Mouse (Mus musculus) stomach, embryonic 16.5 days (tissue): ENCODE results near the gene Pgrmc1. TPM values are rescaled to one million over a fixed set of nuclear protein-coding genes. Genes with fewer than 3 reads are reported as not detected.

Experiments
- ATAC-seq: fragments of 200-750 bp; cut with Nextera tagmentation; 2 replicates; pipeline ENCODE4 v1.8.0; 2017; ENCODE audit warnings: moderate number of reproducible peaks, moderate TSS enrichment; ENCODE audit not compliant: insufficient read depth, low FRiP score
- H3K27ac ChIP-seq: fragments of 300-500 bp; sonication (generic); 2 replicates; pipeline ENCODE4 v1.5.1; 2014; ENCODE audit warnings: low read length
- H3K27me3 ChIP-seq: fragments of 300-500 bp; sonication (generic); 2 replicates; pipeline ENCODE4 v1.6.1; 2014; ENCODE audit warnings: low read length, control low read depth, mixed read lengths; ENCODE audit not compliant: control insufficient read depth, insufficient read depth
- H3K36me3 ChIP-seq: fragments of 300-500 bp; sonication (generic); 2 replicates; pipeline ENCODE4 v1.6.1; 2014; ENCODE audit warnings: low read length; ENCODE audit not compliant: control insufficient read depth, insufficient read depth
- H3K4me1 ChIP-seq: fragments of 300-500 bp; sonication (generic); 2 replicates; pipeline ENCODE4 v1.6.1; 2014; ENCODE audit warnings: low read length, control low read depth, mixed read lengths; ENCODE audit not compliant: control insufficient read depth, insufficient read depth
- H3K4me2 ChIP-seq: fragments of 300-500 bp; sonication (generic); 2 replicates; pipeline ENCODE4 v1.6.1; 2014; ENCODE audit warnings: low read depth, low read length, mixed read lengths
- H3K4me3 ChIP-seq: fragments of 300-500 bp; sonication (generic); replicated peaks from 2 replicates; pipeline ENCODE4 v1.5.1; 2014; ENCODE audit warnings: mild to moderate bottlenecking, low read length
- H3K9ac ChIP-seq: fragments of 300-500 bp; sonication (generic); 2 replicates; pipeline ENCODE4 v1.6.1; 2014; ENCODE audit warnings: low read length
- H3K9me3 ChIP-seq: fragments of 300-500 bp; sonication (generic); replicated peaks from 2 replicates; pipeline ENCODE4 v1.6.1; 2016; ENCODE audit warnings: low read length, control low read depth; ENCODE audit not compliant: control insufficient read depth
- WGBS: fragments of 180-500 bp; shearing (Covaris S2); extraction: QIAGEN DNeasy Blood & Tissue Kit; methylation state at CpG from one replicate; pipeline ENCODE4 v1.1.7; 2014; 5-methylcytosine and 5-hydroxymethylcytosine counted together
- polyA plus RNA-seq: library from polyadenylated mRNA; unstranded; fragments of >200 nt; fragmentation: Nextera tagmentation; extraction: Ambion mirVana; gene quantifications from 2 replicates; pipeline ENCODE4 v1.2.1, GENCODE M21; 2015

Pgrmc1 gene
- polyA plus RNA-seq, 1 experiment from 2014 or later, result 224 TPM

GRCm38 (mm10) chrX:36598390-36598810, 394 bp downstream of the Pgrmc1 start:
- Histone ChIP-seq H3K4me2 (peak overlapping the region; percentile 63), H3K4me1 (peaks cover 4% of the 10 kb centered on the region), H3K36me3 (no peaks in the 10 kb centered on the region), H3K9me3 (no peaks in the 10 kb centered on the region), H3K4me3 (peak overlapping the region; percentile 70), H3K27me3 (no peaks in the 10 kb centered on the region), H3K27ac (peak overlapping the region; percentile 82), H3K9ac (peak overlapping the region; percentile 82)
- peak; percentile 51; the same call in 1 of the 2 replicates for ATAC-seq
- WGBS, result 25% methylated on average over 38 of the region's 41 CpGs

- Histone ChIP-seq H3K27ac (peak overlapping the region; percentile 82), H3K4me3 (peak overlapping the region; percentile 70), H3K9ac (peak overlapping the region; percentile 82), H3K36me3 (no peaks in the 10 kb centered on the region), H3K9me3 (no peaks in the 10 kb centered on the region), H3K27me3 (no peaks in the 10 kb centered on the region), H3K4me2 (peak overlapping the region; percentile 63), H3K4me1 (peaks cover 4% of the 10 kb centered on the region)
- 28% methylated on average over 14 of the region's 14 CpGs for WGBS
- ATAC-seq, result peak; percentile 18; the same call in 1 of the 2 replicates
Observed at GRCm38 (mm10) chrX:36598861-36599344, 897 bp downstream of the Pgrmc1 start.

DNA sequence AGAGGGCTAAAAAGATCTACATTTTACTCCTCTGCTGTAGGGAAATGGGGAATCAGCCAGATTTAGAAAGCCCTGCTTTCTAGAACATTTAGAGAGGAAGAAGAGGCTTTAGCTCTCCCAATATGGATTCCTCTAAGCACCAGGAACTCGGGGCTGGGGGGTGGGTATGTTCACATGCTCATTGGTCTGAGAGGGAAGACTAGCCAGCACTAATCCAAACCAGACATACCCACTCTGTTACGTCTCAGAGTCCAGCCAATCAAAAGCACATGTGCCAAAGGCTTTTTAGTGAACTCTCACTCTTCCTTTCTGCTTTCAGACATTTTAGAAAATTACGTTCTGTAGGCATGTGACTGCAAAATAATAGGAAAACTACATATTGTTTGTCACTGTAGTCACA, 1.6 kb downstream of the Pgrmc1 start:
- whole genome bisulfite sequencing, result 33% methylated on average over 3 of the region's 3 CpGs
- Histone ChIP-seq H3K4me3 (peak overlapping the region; percentile 70), H3K4me1 (peaks cover 4% of the 10 kb centered on the region), H3K9ac (no peak overlapping the region), H3K4me2 (peak overlapping the region; percentile 63), H3K27ac (no peak overlapping the region), H3K36me3 (no peaks in the 10 kb centered on the region), H3K9me3 (no peaks in the 10 kb centered on the region), H3K27me3 (no peaks in the 10 kb centered on the region)
- no peak for ATAC-seq

GRCm38 (mm10) chrX:36600066-36600465, 2.1 kb downstream of the Pgrmc1 start:
- H3K27me3 ChIP-seq, result no peaks in the 10 kb centered on the region
- 73% methylated on average over 8 of the region's 8 CpGs for WGBS

DNA sequence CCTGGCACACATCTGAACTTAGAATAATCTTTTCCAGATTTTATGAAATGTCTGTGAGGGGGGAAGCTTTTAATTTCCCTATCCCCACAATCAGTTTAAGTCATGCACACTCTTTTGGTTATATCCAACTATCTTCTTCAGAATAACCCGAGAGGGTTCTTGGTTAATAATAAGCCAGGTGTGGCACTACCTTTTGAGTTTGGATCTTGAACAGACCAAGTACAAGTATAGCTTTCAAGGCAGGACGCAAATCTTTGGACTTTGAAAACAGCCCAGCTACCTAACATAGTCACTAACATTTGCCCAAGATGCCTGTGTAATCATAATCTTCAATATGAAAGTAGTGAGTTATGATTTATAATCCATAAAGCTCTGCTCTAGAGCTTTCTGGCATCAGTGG, 4.9 kb downstream of the Pgrmc1 start:
- H3K36me3 ChIP-seq, result no peaks in the 10 kb centered on the region
- WGBS, result 84% methylated on average over 2 of the region's 2 CpGs
- H3K4me3 ChIP-seq, result no peak overlapping the region
- no peaks in the 10 kb centered on the region for H3K9me3 ChIP-seq
- no peak overlapping the region for H3K27ac ChIP-seq
- H3K4me2 ChIP-seq, result no peak overlapping the region
- ATAC-seq, result no peak
- peaks cover 4% of the 10 kb centered on the region for H3K4me1 ChIP-seq
- no peaks in the 10 kb centered on the region for H3K27me3 ChIP-seq
- no peak overlapping the region for H3K9ac ChIP-seq

More at GRCm38 (mm10) chrX:36600066-36600465, 2.1 kb downstream of the Pgrmc1 start:
- no peak overlapping the region for H3K4me2 ChIP-seq
- no peak overlapping the region for H3K27ac ChIP-seq
- no peaks in the 10 kb centered on the region for H3K36me3 ChIP-seq
- peaks cover 4% of the 10 kb centered on the region for H3K4me1 ChIP-seq
- no peak overlapping the region for H3K9ac ChIP-seq
- no peaks in the 10 kb centered on the region for H3K9me3 ChIP-seq
- ATAC-seq, result no peak
- no peak overlapping the region for H3K4me3 ChIP-seq

- Histone ChIP-seq H3K9me3 (no peaks in the 10 kb centered on the region), H3K36me3 (no peaks in the 10 kb centered on the region), H3K4me2 (no peak overlapping the region), H3K4me3 (no peak overlapping the region), H3K27me3 (no peaks in the 10 kb centered on the region), H3K4me1 (peaks cover 4% of the 10 kb centered on the region), H3K27ac (no peak overlapping the region), H3K9ac (no peak overlapping the region)
- ATAC-seq, result no peak
- 71% methylated on average over 4 of the region's 4 CpGs for WGBS
Observed at GRCm38 (mm10) chrX:36604040-36604439, 6.0 kb downstream of the Pgrmc1 start.

DNA sequence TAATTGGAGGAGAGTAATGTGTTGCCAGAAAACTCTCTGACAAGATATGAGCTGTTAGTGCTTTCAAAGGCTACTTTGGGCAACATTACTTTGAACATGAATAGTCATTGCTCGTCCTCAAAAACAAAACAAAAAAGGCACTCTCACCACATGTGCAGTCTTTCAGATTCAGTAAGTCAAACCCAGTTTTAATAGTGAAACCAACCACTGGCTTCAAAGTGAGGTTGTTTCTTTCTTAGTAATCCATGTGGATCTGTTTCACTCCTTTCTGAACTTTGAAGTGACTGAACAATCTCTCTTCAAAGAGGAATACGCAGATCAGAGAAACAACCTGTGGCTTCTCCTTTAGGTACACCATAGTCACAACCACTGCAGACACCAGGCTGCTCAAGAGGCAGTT, 11.1 kb downstream of the Pgrmc1 start:
- ATAC-seq, result no peak
- no peaks in the 10 kb centered on the region for H3K9me3 ChIP-seq
- no peaks in the 10 kb centered on the region for H3K4me1 ChIP-seq
- H3K4me3 ChIP-seq, result no peak overlapping the region
- no peaks in the 10 kb centered on the region for H3K27me3 ChIP-seq
- no peak overlapping the region for H3K4me2 ChIP-seq
- H3K9ac ChIP-seq, result no peak overlapping the region
- 84% methylated on average over 2 of the region's 2 CpGs for WGBS
- no peak overlapping the region for H3K27ac ChIP-seq
- no peaks in the 10 kb centered on the region for H3K36me3 ChIP-seq

DNA sequence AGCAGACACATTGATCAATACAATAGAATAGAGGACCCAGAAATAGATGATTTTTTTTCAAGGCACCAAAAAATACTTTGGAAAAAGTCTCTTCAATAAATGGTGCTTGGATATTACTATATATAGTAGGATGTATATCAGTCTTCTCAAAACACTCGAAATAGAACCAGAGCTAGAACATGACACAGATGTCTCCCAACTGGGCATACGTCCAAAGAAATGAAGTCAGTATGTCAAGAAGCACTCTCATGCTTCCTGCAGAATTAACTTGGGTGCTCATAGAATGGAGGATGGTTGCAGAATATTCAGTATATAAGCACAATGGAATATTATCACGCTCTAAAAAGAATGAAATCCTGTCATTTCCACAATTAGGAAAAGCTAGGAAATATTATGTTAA, 30.1 kb downstream of the Pgrmc1 start:
- Histone ChIP-seq H3K9ac (no peak overlapping the region), H3K4me3 (no peak overlapping the region), H3K4me1 (no peaks in the 10 kb centered on the region), H3K4me2 (no peak overlapping the region), H3K27me3 (no peaks in the 10 kb centered on the region), H3K9me3 (no peaks in the 10 kb centered on the region), H3K36me3 (no peaks in the 10 kb centered on the region), H3K27ac (no peak overlapping the region)
- WGBS, result 56% methylated on average over 3 of the region's 3 CpGs
- ATAC-seq, result no peak

DNA sequence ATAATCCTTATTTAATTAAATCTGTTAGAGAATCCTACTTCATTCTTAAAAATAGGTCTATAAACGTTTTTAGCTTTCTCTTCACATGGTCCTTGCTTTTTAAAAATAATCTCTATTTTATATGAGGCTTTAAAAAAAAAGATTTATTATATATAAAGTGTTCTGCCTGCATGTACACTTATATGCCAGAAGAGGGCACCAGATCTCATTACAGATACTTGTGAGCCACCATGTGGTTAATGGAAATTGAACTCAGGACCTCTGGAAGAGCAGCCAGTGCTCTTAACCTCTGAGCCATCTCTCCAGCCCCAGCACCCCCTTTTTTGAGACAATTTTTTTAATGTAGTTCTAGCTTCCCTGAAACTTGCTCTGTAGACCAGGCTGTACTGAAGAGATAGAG, 32.8 kb downstream of the Pgrmc1 start:
- Histone ChIP-seq H3K36me3 (no peaks in the 10 kb centered on the region), H3K27me3 (no peaks in the 10 kb centered on the region), H3K9me3 (no peaks in the 10 kb centered on the region), H3K4me2 (no peak overlapping the region), H3K27ac (no peak overlapping the region), H3K4me1 (no peaks in the 10 kb centered on the region), H3K4me3 (no peak overlapping the region), H3K9ac (no peak overlapping the region)
- 8% methylated on average over 1 of the region's 1 CpGs for WGBS
- no peak for ATAC-seq
